Mouse (Mus musculus) brain, embryonic 14.5 days (tissue): ENCODE measurements around the gene Atg7.

ENCODE experiments used
- CTCF ChIP-seq: fragments of 200-500 bp; IDR thresholded peaks from 2 replicates; pipeline ENCODE4 v1.5.1; 2012; ENCODE audit warnings: inconsistent platforms, mild to moderate bottlenecking, moderate library complexity, borderline replicate concordance; ENCODE audit not compliant: insufficient read depth, insufficient read length; ENCODE audit errors: extremely low read depth
- POLR2A ChIP-seq: fragments of 200-500 bp; IDR thresholded peaks from 2 replicates; pipeline ENCODE4 v1.6.1; 2012; ENCODE audit warnings: mild to moderate bottlenecking, inconsistent platforms, borderline replicate concordance; ENCODE audit not compliant: poor library complexity, insufficient read depth, insufficient read length, severe bottlenecking; ENCODE audit errors: extremely low read depth

- TF ChIP-seq CTCF (no peak), POLR2A (no peak)
Measured at GRCm38 (mm10) chr6:114794706-114795105, 151.8 kb downstream of the Atg7 start.
